Mouse (Mus musculus) layer of hippocampus, adult 8-10 months (tissue): Measurements from ENCODE around the gene Zmynd8. TPM values are rescaled to one million over a fixed set of nuclear protein-coding genes. Genes with fewer than 3 reads are reported as not detected.

Source experiments
- DNase-seq, 2 experiments: peaks; one replicate each; pipeline ENCODE4 v3.0.0; 2022; ENCODE audit warnings: low spot score in 2 of 2
- total RNA-seq, 4 experiments: library from RNA; stranded (reverse); gene quantifications; 2 replicates each; pipeline ENCODE4 v1.2.4; 2022

Zmynd8 gene
- total RNA-seq, 4 experiments from 2014 or later, result 128 to 162 (median 147) TPM

DNA sequence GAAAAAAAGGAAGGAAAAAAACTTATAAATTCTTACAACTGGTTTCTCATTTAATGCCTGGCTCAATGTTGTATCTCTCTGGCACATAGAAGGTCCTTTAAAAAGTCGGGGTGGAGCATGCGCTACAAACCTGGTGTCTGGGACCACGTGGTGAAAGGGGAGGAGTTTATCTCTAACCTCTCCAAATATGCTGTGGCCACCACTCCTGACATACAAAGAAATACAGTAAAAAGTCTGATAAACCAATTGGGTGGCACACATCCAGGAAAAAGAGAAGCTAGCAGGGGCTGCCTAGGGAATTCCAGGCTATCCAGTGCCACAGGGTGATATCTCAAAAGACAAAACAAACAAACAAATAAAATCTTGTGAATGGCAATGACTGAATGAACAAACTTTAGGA is 1.1 kb upstream of the Zmynd8 start:
- no peak for DNase-seq

DNA sequence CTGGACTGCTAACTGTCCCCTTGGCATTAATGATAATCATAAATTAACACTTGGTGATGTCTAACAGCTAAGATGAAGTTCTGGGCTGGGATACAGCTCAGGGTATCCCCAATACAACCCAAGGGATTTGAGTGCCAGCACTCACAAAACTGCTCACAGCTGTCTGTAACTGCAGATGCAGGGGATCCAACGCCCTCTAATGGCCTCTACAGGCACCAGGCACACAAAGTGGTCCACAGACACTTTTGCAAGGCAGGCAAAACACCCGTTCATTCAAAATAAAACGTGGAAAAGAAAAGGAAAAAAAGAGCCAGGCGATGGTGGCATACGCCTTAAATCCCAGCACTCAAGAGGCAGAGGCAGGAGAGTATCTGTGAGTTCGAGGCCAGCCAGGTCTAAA is 658 bp upstream of the Zmynd8 start:
- no peak for DNase-seq

DNA sequence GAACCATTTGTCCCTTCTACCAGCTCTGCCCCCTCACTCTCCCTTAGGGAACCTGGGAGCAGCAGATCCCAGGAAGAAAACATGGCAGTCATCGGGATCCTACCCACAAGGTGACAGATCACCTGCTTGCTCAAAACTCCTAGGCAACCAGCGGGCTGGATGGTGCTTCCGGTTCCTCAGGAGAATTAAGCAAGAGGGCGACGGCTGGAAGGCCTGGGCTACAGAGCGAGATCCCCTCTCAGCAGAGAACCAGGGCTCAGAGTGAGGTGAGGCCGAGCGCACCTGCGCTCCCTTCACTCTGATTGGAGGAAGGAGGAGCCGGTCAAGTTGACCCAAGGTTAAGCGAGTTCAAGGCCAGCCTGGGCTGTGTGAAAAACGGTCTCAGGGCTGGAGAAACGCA is 2.6 kb downstream of the Zmynd8 start:
- no peak for DNase-seq

DNA sequence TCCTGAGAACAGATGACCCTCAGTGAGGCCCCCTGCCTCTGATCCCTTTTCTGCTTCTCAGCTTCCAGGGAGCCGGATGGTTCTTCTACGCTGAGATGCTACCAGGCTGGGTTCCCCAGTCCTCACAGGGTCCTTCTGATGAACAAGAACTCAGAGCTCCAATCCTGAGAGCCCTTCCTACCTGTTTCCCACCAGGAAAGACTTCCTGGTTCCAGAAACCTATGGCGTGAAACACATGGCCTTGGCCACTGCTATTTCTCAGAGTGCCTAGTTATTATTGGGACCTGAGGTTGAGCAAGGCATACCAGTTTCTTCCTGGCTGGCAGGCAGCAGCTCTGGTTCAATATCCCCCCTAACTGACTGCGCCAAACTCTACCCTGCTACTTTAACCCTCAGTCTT is 3.1 kb downstream of the Zmynd8 start:
- DNase-seq, result no peak

DNA sequence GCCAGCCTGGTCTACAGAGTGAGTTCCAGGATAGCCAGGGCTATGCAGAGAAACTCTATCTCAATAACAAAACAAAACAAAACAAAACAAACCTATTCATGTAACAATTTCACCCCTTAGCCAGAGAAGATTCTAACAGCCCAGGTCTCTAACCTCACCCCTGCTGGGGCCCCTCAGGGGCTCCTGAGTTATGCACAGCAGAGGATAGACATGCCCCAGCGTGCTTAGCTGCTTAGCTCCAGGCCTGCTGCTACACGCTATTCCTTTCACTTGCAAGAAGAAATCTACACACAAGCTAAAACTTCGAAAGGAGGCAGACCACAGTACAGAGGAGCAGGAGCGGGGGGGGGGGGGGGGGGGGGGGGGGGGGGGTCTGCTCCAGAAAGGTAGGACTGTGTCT is 4.3 kb downstream of the Zmynd8 start:
- DNase-seq, result no peak

DNA sequence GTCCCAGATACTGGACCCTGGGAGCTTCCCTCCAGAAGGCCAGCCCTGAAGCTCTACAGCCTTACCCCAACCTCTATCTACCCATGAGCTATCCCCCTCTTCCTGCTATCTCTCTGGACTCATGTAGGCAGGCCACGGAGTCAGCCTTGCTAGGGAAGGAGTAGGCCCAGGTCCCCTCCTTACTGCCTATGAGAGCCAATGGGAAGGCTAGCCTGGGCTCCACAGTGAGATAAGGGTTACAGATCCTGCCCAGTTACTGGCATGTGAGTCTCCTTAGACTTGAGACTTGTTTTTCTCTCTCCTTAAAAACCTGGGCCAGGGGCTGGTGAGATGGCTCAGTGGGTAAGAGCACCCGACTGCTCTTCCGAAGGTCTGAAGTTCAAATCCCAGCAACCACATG is 5.6 kb downstream of the Zmynd8 start:
- no peak for DNase-seq

DNA sequence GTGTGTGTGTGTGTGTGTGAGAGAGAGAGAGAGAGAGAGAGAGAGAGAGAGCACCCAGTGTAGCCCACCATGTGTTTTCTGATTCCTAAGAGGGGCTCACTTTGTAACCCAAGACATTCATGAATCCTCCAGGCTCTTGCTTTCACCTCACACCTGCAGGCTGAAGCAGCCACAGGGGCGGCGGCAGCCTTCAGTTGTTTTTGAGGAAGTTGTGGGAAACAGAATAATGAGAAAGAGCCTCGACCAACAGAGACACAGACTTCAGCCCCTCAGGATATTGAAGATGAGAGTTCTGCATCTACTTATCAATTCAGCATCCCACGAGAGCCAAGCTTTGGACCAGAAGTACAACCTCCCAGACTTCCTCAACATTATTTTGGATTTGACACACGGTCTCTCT is 6.2 kb downstream of the Zmynd8 start:
- DNase-seq, result no peak

DNA sequence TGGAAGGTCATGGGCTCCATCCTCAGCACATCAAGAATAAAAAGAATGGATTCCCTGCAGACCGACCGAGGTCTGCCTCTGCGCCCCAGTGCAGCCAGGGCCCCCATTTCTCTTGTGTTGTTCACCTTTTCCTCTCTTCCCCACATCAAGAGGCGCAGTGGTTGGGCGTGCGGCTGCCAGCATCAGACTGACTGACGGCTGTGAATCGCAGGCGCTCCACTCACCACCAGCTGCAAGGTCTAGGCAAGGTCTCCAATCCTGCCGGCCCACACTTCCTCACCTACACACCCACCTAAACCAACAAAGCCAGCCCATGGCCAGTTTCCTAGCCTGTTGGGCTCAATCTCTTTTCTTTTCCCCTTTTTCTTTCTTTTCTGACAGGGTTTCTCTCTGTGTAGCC is 8.4 kb downstream of the Zmynd8 start:
- no peak for DNase-seq

DNA sequence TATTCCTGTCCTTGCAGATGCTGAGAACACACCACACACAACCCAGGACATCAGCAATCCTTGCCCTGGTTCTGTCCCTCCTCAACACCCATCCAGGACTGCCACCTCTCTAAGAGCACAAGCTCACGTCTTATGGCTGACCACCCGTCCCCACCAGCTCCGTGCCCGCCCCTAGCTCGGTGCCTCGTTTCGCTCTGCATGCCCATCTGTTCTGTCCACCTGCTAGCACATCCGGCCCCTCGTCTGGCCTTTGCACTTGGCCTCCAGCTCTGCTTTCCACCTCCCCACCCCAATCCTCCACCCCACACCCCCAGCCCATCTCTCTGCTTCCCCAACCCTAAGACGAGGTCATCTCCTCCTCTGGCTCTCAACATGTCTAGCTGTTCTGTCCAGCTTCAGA is 8.9 kb downstream of the Zmynd8 start:
- no peak for DNase-seq

DNA sequence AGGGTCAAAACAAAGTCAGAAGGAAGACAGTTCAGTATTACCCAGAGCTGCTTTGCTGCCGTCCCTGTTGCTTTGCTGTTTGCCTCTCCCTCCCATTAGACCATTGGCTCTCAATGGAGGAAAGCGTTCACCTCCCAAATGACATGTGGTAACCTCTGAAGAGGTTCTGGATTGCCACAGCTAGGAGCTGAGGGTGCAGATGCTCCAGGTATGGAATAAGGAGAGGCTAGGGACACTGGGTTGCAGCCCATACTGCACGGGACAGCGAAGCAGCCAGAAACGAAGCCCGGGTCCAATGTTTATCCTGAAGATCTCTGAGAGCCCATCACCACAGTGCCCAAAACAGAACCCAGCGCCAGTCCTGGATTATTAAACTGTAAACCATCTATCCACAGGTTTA is 9.6 kb downstream of the Zmynd8 start:
- DNase-seq, result no peak

DNA sequence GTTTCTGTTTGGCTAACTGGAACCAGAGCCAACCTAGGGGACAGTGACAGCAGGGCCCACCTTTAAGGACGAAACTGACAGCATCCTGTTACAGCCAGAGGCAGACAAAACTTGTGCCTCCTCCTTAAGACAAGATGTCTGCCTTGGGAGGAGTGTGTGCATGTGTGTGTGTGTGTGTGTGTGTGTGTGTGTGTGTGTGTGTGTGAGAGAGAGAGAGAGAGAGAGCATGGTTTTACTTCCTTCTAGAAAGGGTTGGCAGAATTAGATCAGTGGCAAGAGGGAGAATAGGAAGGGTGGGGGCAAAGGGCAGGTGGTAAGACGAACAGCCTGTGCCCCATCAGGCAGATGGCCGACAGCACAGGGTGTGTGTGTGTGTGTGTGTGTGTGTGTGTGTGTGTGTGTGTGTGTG is 10.0 kb downstream of the Zmynd8 start:
- DNase-seq, result no peak

DNA sequence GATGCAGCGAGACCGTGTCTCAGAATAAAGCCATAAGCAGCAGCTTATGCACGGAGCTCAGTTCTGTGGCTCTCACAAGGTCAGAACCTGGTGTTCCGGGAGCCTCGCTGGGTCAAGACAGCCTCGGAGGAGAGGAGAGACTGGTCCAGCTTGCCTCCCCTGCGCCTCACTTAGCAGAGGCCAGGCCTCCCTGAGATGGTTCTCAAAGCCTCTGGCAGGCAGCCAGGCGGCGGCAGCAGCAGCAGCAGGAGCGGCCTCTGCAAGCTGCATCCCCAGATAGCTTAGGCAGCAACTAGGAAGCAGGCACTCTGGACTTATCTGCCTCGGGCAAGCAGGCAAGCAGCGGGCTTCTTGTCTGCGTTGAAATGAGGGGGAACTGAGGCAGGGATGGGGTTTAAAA is 10.4 kb downstream of the Zmynd8 start:
- DNase-seq, result peak in 1 of 2 experiments; percentile 64

DNA sequence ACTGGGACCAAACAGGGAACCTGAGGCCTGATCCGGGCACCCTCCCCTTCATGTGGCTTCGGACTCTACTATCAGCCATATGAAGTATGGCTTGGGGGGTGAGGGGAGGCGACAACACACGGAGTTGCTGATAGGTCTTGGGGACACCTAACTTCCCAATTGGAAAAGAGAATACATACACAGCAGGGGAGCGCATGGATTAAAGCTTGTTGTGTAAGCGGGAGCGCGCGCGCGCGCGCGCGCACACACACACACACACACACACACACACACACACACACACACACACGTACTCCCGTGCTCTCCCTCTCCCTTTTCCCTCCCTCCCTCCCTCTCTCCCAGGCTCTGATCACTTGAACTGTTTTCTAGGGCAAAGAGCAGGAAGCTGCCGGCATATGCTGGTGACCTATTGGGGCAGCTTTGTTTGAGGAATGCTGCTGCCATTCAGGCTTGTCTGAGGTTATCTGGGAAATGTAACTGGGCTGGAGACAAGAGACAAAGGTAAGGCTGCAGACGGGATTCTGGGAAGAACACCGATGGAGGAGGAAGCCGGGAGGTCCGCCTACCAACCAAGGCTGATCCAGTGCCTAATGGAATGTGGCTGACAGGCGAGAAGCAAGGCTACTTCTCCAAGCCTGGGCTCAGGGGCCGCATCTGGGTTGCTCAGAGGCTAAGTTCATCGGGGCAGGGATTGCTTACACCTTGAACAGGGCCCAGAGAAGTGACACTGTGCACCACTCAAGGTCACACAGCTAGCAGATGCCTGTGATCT is 11.8 kb downstream of the Zmynd8 start:
- no peak for DNase-seq

DNA sequence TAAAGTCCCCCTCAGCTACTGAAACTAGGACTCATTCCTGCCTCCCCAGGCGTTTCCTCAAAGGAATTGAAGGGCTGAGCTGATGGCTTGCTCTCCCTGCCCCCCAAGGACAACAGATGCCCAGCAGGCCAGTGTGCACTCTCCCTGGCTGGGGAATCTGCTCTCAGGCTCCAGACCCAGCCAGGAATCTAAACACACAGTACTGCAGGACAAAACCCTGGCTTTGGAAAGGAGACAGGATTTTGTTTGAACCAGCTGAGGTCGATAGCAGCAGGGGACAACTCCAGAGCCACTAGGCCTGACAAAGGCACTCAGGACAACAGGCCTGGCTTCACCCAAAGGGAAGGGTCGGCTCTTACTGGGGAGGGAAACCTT is 12.3 kb downstream of the Zmynd8 start:
- DNase-seq, result no peak

DNA sequence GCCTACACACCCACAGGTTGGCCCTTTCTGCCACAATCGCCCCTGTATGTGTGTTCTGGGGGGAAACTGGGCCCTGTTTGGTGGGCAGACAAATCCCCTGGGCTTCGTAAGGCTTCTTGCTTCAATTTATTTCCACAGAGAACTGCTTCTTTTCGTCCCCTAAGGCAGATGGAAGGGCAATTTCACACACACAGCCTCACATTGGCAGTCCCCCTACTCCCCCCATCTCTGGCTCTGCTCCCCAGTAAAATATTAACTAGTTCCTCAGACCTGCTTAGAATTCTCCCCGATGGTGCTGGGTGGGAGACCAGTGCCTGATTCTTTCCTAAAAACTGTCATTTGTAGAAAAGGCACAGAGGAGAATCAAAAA is 12.9 kb downstream of the Zmynd8 start:
- DNase-seq, result no peak

DNA sequence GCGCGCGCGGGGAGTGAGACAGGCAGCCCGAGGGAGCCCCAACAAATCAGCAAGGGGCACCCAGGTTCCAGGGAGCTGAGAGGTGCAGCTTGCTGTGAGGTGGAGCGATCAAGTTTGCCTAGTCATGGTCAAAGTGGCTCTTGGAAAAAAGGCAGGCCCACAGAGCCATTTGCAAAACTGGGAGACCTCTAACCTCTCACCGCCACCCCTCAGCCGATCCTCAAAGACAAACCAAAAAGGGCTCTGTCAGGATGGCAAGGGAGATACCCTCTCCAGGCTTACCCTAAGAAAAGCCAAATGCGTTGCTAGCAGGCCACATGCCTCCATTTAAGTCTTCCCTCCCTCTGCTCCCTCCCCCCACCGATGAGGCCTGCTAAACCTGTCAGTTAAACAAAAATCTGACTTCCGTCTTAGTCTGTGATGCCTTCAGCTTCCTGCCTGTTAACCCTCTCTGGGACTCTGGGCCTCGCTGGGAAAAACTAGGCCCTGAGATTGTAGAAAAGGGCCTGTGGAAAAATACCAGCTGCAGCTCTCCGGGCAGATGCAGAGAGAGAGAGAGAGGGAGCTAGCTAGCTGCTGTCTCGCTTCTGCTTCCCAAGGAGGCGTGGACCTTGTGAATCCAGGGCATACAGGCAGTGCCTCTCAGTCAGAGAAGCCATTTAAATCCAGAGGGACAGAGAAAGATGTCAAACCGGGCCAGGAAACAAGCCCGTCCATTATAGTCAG is 13.4 kb downstream of the Zmynd8 start:
- DNase-seq, result peak; percentile 74 to 84

DNA sequence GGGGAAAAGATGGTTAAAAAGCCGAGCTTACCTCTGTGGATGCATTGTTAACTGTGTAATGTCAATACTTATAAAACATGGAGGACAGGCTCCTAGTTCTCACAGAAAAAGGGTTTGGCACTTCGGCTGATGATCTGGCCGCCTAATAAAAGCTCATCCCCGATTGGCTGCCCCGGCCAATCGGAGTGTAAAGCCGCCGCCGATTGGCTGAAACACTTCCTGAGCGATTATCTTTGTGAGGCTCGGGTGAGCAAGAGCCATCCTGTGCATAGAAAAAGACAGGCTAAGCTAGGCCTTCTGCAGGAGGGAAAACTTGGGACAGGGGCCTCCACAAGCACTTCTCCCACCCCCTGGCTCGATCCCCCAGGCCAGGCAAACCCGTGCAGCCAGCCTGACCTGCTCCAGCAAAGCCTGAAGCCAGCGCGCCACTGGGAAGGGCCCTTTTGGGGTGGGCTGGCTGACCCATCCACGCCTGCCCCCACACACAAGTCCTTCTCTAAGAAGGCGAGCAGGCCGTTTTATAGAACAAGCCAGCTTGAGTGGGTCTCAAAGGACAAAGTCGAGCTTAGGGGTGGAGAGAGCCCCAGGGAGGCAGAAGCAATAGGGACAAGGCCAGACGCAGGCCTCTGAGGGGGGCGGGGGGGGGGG is 14.1 kb downstream of the Zmynd8 start:
- peak; percentile 97 to 100 for DNase-seq

DNA sequence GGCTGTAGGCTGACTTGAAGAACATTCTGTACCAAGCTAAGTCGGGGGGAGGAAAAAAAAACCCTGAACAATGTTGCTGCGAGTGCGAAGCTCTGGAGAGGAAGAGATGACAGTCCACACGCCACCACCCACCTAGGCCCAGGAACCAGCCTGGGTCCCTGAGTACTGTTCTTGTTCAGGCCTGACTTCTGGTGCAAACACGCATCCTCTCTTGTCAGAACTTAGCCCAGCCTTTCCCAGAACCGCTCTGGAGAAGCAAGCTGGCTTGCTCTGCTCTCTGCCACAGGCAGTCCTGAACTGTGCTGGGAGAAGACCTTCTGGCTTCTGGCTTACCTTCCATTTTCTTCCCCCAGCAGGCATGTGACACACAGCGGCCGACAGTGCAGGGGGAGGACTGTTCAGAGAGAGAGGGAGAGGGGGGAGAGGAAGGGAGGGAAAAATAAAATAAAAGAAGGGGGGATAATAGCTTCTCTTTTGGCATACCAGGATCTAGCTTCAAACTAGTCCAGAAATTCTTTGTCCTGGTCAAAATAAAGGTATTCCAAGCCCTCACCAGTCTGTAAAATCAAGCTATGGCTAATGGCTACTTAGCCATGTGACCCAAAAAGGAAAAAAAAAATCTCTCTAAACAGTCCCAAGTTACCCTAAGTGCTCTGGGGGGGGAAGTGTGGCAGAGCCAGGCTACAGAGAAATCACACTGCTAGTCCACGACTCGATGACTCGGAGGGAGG is 14.8 kb downstream of the Zmynd8 start:
- DNase-seq, result peak; percentile 69 to 75

DNA sequence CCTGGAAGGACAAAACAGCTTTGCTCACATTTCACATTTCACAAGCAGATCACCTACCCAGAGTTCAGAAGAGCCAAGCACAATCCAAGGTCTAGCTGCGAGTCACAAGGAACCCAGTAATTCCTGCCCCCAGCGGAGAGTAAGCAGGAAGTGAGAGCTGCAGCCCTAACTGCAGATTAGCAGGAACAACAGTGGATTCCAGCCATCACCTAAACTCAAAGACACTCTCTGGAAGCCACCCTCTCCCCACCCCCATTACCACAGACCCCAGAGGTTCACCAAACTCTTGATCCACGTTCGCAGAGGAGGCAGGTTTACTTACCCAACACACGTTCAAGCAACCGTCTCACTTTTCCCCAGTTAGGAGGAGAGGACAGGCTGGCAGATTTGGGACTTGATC is 15.8 kb downstream of the Zmynd8 start:
- DNase-seq, result no peak

DNA sequence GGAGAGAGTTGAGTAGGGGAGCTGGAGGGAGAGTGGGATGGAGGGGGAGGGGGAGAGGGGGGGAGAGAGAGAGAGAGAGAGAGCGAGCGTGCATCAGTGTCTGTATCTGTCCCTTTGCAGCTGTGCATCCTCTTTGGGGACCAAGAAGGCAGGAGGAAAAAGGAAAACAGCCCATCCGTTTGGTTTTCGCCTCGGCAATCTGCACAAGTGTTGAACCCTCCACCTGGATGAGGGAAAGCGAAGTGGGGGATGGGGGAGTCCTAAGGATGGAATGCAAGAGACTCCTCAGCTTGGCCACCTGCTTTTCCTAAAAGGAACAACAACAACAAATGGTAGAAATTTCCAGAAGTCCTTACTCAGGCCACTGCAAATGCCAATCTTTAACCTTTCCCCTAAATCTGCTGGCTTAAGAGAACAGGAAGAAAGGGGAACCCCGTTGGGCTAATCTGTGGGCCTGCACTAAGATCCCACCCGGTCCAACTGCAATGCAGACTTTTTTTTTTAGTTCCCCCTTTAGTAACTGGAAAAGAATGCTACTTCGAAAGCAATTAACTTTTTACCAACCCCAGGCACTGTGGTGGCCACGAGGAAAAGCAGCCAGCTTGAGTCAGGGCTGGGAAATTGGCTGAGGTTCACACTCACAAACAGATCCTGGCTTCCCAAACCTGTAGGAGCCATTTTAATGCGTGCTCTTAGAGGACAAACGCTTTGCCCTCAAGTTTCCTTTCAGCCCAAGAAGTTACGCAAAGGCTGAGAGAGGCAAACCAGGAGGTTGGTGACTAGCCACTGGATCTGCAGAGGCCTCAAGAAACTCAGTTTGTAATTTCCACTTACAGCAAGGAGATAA is 17.0 kb downstream of the Zmynd8 start:
- peak in 1 of 2 experiments; percentile 51 for DNase-seq

DNA sequence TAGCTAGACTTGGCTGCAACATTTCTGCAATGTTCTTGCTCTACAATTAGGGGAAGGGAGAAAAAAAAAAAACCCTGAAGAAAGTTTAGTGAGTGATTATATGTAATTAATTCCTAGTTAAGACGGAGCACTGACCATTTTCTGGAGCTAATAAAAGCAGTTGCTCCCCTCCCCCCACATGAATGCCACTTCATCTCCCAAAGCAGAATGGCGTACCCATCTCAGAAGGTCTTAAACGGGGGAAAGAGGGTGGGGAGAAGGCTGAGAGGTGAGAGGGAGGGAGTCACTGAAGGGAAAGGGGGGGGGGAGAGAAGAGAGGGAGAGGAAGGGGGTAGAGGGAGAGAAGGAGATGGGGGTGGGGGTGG is 17.6 kb downstream of the Zmynd8 start:
- no peak for DNase-seq
